Mouse (Mus musculus): Measurements from ENCODE around the gene Maff.

DNA sequence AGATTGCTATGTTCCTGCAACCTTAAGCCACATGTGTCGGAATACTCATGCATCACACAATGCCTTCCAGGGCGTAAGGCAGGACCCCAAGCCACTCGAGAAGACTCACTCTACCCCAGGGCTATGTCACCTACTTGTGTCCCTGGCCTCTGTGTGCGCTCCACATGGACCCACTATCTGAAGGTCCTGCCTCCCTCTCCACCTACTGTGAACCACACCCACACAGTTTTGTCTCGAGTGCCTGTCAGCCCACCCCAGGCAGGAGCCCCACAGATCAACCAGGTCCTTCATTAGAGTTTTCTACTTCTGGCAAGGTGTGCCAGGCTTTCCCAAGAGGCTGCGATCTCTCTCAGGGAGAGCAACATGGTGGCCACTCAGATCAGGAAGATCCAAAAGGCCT is 48.9 kb downstream of the Maff start:
- TF ChIP-seq CTCF (IDR thresholded peaks at IDR 0.05; ENCODE audit: low read depth) (no peak), EP300 (IDR thresholded peaks at IDR 0.05; ENCODE audit: low read depth) (no peak)
